Mouse (Mus musculus) lung, postnatal 0 days (tissue): ENCODE results near the gene AW549877.

Source experiments
- CTCF ChIP-seq: IDR thresholded peaks from 2 replicates; pipeline ENCODE4 v1.5.1; 2016; ENCODE audit warnings: antibody characterized with exemption, mild to moderate bottlenecking
- EP300 ChIP-seq: IDR thresholded peaks from 2 replicates; pipeline ENCODE4 v1.6.1; 2016; ENCODE audit warnings: antibody characterized with exemption, mild to moderate bottlenecking, control low read depth

DNA sequence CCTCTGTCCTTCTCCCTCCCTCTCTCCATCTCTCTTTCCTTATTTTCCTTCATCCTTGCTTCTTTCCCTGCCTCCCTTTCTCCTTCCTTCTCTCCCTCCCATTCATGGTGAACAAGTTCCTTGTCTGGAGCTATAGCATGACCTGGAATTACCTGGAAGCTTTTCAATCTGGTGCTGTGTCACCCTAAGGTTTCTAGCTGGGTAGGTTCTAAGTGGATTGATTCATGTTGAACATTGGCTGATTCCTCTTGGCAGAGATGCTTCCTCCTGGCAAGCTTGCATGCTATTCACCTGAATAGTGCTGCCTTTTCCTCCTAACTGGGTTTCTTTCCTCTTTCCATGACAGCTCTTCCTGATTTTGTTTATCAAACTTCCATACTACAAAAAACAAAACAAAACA lies 33.4 kb upstream of the AW549877 start:
- TF ChIP-seq CTCF (no peak), EP300 (no peak)
